Mouse (Mus musculus) intestine, postnatal 0 days (tissue): ENCODE measurements around the gene Dync1i2. TPM values are rescaled to one million over a fixed set of nuclear protein-coding genes. Genes with fewer than 3 reads are reported as not detected.
A peak's percentile ranks its signal among the peaks of the same experiment; 100 is the strongest.

ENCODE experiments used
- ATAC-seq: fragments of 200-750 bp; cut with Nextera tagmentation; 2 replicates; pipeline ENCODE4 v1.8.0; 2017; ENCODE audit warnings: mild to moderate bottlenecking, moderate TSS enrichment, moderate library complexity
- H3K27ac ChIP-seq: fragments of 300-500 bp; sonication (generic); 2 replicates; pipeline ENCODE4 v1.5.1; 2014; ENCODE audit warnings: mild to moderate bottlenecking, low read depth, low read length, moderate library complexity
- H3K27me3 ChIP-seq: fragments of 300-500 bp; sonication (generic); replicated peaks from 2 replicates; pipeline ENCODE4 v1.6.1; 2014; ENCODE audit warnings: low read length, mixed read lengths; ENCODE audit not compliant: control insufficient read depth, insufficient read depth
- H3K36me3 ChIP-seq: fragments of 300-500 bp; sonication (generic); 2 replicates; pipeline ENCODE4 v1.6.1; 2014; ENCODE audit warnings: mild to moderate bottlenecking, moderate library complexity; ENCODE audit not compliant: control insufficient read depth, insufficient read depth
- H3K4me1 ChIP-seq: fragments of 300-500 bp; sonication (generic); replicated peaks from 2 replicates; pipeline ENCODE4 v1.6.1; 2014; ENCODE audit warnings: antibody characterized with exemption, low read length, mixed read lengths; ENCODE audit not compliant: control insufficient read depth, insufficient read depth
- H3K4me2 ChIP-seq: fragments of 300-500 bp; sonication (generic); replicated peaks from 2 replicates; pipeline ENCODE4 v1.6.1; 2014; ENCODE audit warnings: low read depth, mild to moderate bottlenecking, moderate library complexity
- H3K4me3 ChIP-seq: fragments of 300-500 bp; sonication (generic); 2 replicates; pipeline ENCODE4 v1.5.1; 2014; ENCODE audit warnings: low read depth, low read length
- H3K9ac ChIP-seq: fragments of 300-500 bp; sonication (generic); 2 replicates; pipeline ENCODE4 v1.6.1; 2014; ENCODE audit warnings: mild to moderate bottlenecking, low read depth, low read length
- H3K9me3 ChIP-seq: fragments of 300-500 bp; sonication (generic); 2 replicates; pipeline ENCODE4 v1.6.1; 2016; ENCODE audit warnings: mixed run types; ENCODE audit not compliant: control insufficient read depth
- CTCF ChIP-seq: sonication (generic); IDR thresholded peaks from 2 replicates; pipeline ENCODE4 v1.5.1; 2016; ENCODE audit warnings: low read depth, mild to moderate bottlenecking, control low read depth, antibody characterized with exemption, moderate library complexity
- WGBS: fragments of 180-500 bp; shearing (Covaris S2); extraction: QIAGEN DNeasy Blood & Tissue Kit; methylation state at CpG from one replicate; pipeline ENCODE4 v1.1.7; 2014; 5-methylcytosine and 5-hydroxymethylcytosine counted together
- polyA plus RNA-seq: library from polyadenylated mRNA; unstranded; fragments of >200 nt; fragmentation: Nextera tagmentation; extraction: Ambion mirVana; gene quantifications from 2 replicates; pipeline ENCODE4 v1.2.1, GENCODE M21; 2015

Dync1i2 gene
- polyA plus RNA-seq, 1 experiment from 2014 or later, result 55.2 TPM

GRCm38 (mm10) chr2:71236009-71236408 lies 24.5 kb downstream of the Dync1i2 start:
- H3K4me3 ChIP-seq, result no peak overlapping the region
- H3K9me3 ChIP-seq, result no peaks in the 10 kb centered on the region
- no peak overlapping the region for H3K4me2 ChIP-seq
- no peak overlapping the region for H3K27ac ChIP-seq
- peaks cover 21% of the 10 kb centered on the region; the same call in 1 of the 2 replicates for H3K36me3 ChIP-seq
- 96% methylated on average over 6 of the region's 6 CpGs for WGBS
- no peaks in the 10 kb centered on the region for H3K27me3 ChIP-seq
- H3K9ac ChIP-seq, result no peak overlapping the region
- no peak for TF ChIP-seq CTCF
- no peak for ATAC-seq
- H3K4me1 ChIP-seq, result peaks cover 4% of the 10 kb centered on the region; the same call in 1 of the 2 replicates

GRCm38 (mm10) chr2:71241505-71241904 lies 30.0 kb downstream of the Dync1i2 start:
- no peaks in the 10 kb centered on the region for H3K27me3 ChIP-seq
- H3K4me1 ChIP-seq, result no peaks in the 10 kb centered on the region
- no peak overlapping the region for H3K4me3 ChIP-seq
- TF ChIP-seq CTCF, result no peak
- H3K4me2 ChIP-seq, result no peak overlapping the region
- no peak overlapping the region for H3K27ac ChIP-seq
- no peaks in the 10 kb centered on the region for H3K9me3 ChIP-seq
- peaks cover 26% of the 10 kb centered on the region for H3K36me3 ChIP-seq
- no peak overlapping the region for H3K9ac ChIP-seq
- ATAC-seq, result no peak
- 95% methylated on average over 2 of the region's 2 CpGs for WGBS

- no peak overlapping the region for H3K9ac ChIP-seq
- peak; percentile 37 for TF ChIP-seq CTCF
- H3K4me2 ChIP-seq, result no peak overlapping the region
- no peak overlapping the region for H3K4me3 ChIP-seq
- peaks cover 27% of the 10 kb centered on the region for H3K36me3 ChIP-seq
- H3K27ac ChIP-seq, result no peak overlapping the region
- no peaks in the 10 kb centered on the region for H3K4me1 ChIP-seq
- H3K27me3 ChIP-seq, result no peaks in the 10 kb centered on the region
- no peaks in the 10 kb centered on the region for H3K9me3 ChIP-seq
- ATAC-seq, result no peak
- WGBS, result 91% methylated on average over 3 of the region's 3 CpGs
Measured at GRCm38 (mm10) chr2:71242180-71242579, 30.7 kb downstream of the Dync1i2 start.

DNA sequence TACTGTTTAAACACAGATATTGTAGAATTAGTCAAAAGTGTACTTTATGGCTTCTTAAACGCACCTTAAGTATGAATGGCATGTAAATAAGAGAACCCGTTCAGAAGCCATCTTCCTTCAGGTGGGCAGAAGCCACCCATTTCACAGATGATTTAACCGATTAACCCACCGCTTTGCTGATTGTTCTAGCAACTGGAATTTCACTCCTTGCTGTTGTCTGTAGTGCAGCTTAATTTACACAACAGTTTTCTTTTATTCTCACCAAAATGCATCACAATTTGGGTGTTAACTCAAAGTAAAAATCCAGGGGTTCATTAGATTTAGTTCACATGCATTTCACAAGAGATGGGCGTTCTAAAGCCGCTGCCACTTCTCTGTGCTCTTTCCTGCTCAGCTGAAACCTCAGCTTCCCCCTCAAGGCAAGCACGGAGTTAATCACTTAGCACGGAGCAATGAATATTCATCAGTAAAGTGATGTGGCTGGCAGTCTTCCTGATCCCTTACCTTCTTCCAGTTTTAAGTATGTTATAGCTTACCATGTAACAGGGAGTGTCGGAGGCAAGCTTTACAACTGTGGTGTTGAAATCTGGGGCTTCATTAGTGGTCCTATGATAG lies 31.7 kb downstream of the Dync1i2 start:
- H3K36me3 ChIP-seq, result peaks cover 27% of the 10 kb centered on the region
- no peak overlapping the region for H3K9ac ChIP-seq
- no peaks in the 10 kb centered on the region for H3K27me3 ChIP-seq
- no peak overlapping the region for H3K27ac ChIP-seq
- no peak overlapping the region for H3K4me2 ChIP-seq
- 71% methylated on average over 9 of the region's 9 CpGs for WGBS
- H3K9me3 ChIP-seq, result no peaks in the 10 kb centered on the region
- H3K4me3 ChIP-seq, result no peak overlapping the region
- TF ChIP-seq CTCF, result no peak
- ATAC-seq, result no peak
- H3K4me1 ChIP-seq, result no peaks in the 10 kb centered on the region

- ATAC-seq, result no peak
- Histone ChIP-seq H3K27ac (no peak overlapping the region), H3K9ac (no peak overlapping the region), H3K36me3 (peaks cover 28% of the 10 kb centered on the region), H3K4me2 (no peak overlapping the region), H3K9me3 (no peaks in the 10 kb centered on the region), H3K4me3 (no peak overlapping the region), H3K27me3 (no peaks in the 10 kb centered on the region), H3K4me1 (no peaks in the 10 kb centered on the region)
- 94% methylated on average over 7 of the region's 7 CpGs for WGBS
- no peak for TF ChIP-seq CTCF
Measured at GRCm38 (mm10) chr2:71244807-71245206, 33.3 kb downstream of the Dync1i2 start.

DNA sequence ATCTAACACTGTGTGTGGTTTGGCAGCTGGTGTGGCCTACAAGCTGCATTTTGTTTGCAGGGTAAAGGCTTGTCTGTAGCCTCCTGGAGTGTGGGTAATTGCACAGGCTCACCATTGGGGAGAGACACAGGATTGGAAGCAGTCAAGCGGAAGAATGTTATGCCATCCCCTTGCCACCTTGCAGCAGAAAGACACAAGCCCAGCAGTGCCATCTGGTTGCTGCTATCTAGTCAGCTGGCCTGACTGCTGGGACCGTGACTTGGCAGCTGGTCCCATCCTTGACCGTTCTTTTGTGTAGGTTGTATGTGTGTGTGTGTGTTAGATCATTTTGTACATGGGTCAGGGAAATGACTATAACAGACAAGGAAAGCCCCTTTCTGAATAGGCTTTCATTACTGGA lies 33.9 kb downstream of the Dync1i2 start:
- no peaks in the 10 kb centered on the region for H3K9me3 ChIP-seq
- no peak for TF ChIP-seq CTCF
- peaks cover 34% of the 10 kb centered on the region for H3K36me3 ChIP-seq
- ATAC-seq, result no peak
- H3K4me3 ChIP-seq, result no peak overlapping the region
- 89% methylated on average over 3 of the region's 3 CpGs for WGBS
- H3K9ac ChIP-seq, result no peak overlapping the region
- H3K27me3 ChIP-seq, result no peaks in the 10 kb centered on the region
- H3K27ac ChIP-seq, result no peak overlapping the region
- no peak overlapping the region for H3K4me2 ChIP-seq
- no peaks in the 10 kb centered on the region for H3K4me1 ChIP-seq
